Mouse (Mus musculus): ENCODE data around the gene 1700016H13Rik. TPM values are rescaled to one million over a fixed set of nuclear protein-coding genes. Genes with fewer than 3 reads are reported as not detected.

The 1700016H13Rik gene
- total and polyA plus RNA-seq, 3 experiments, result 0.23 to 0.40 TPM; not detected in 1

DNA sequence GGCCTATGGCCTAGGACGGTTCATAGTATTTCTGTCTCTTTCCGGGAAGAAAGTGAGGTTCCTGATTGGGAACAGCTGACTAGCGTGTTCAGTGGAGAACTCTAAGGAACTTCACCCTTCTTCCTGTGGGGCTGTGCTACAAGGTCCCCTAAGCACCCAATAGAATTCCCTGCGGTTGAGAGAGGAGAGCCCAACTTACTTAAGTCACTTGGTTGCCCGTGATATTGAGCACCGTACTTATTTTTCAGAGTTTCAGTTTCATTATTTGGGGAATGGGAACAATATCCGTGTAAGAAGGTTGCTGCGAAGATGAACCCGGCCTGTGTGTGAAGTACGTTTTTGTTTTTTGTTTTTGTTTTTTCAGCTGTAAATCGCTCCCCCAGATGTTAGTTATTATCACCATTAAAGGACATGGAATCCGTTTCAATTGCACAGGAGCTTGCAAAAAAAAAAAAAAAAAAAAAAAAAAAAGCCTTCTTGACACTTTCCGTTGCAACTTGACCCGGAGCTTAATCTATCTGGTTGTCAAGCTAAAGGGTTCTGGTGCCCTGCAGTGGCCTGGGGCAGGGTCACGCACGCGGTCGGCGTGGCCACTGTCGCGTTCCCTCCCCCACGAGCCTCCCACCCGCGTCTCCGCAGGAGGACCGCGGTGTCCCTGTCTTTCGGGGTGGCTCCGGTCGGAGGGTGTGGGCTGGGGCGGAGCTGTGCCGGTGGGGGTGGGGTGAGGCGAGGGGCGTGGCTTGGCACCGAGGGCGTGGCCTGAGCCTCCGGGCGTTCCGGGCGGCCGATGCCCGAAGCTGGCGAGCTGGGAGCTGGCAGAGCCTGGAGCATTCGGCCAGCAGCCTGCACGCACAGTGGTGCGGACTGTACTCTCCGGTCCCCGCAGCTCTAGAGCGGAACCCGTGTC is 36.1 kb upstream of the 1700016H13Rik start, which contains the start of gene Aff1 (continued):
- TF ChIP-seq ZKSCAN1 (IDR thresholded peaks at IDR 0.05; ENCODE audit: low read depth, low read length), result peak; percentile 45; the same call in 1 of the 2 replicates
- no peak for TF ChIP-seq POLR2AphosphoS2 (IDR thresholded peaks at IDR 0.05; ENCODE audit: low read length)
- TF ChIP-seq CHD2 (IDR thresholded peaks at IDR 0.05; ENCODE audit: low read length), result no peak
- TF ChIP-seq EP300 (IDR thresholded peaks at IDR 0.05; ENCODE audit: low read depth in 1 of 2, low read length in 2 of 2), result 0 out of 4 replicates have a peak, but pooled peaks have one; percentile 3 to 17
- no peak for TF ChIP-seq TAL1 (IDR thresholded peaks at IDR 0.05; ENCODE audit: low read length)
- TF ChIP-seq JUND (IDR thresholded peaks at IDR 0.05; ENCODE audit: low read depth, low read length), result no peak
- peak; percentile 75 for TF ChIP-seq MYB (IDR thresholded peaks at IDR 0.05; ENCODE audit: low read depth, low read length)
- no peak for TF ChIP-seq MEF2A (IDR thresholded peaks at IDR 0.05; ENCODE audit: extremely low read depth, insufficient replicate concordance, low read depth, low read length, poor library complexity, severe bottlenecking)
- TF ChIP-seq ETS1 (IDR thresholded peaks at IDR 0.05; ENCODE audit: low read depth, low read length), result peak; percentile 46
- no peak for TF ChIP-seq CTCF (IDR thresholded peaks at IDR 0.05 in 2 of 3, conservative IDR thresholded peaks at IDR 0.05 in 1 of 3; ENCODE audit: control insufficient read depth in 1 of 3, insufficient read depth in 1 of 3, low read depth in 2 of 3, low read length in 3 of 3, poor library complexity in 1 of 3, severe bottlenecking in 1 of 3)
- TF ChIP-seq SMC3 (IDR thresholded peaks at IDR 0.05; ENCODE audit: low read depth, low read length), result no peak
- TF ChIP-seq UBTF (IDR thresholded peaks at IDR 0.05; ENCODE audit: borderline replicate concordance, insufficient read depth, low read depth, low read length), result no peak
- TF ChIP-seq USF2 (IDR thresholded peaks at IDR 0.05; ENCODE audit: borderline replicate concordance in 1 of 2, insufficient read depth in 1 of 2, low read depth in 1 of 2, low read length in 2 of 2), result no peak
- peak; percentile 33; the same call in 1 of the 2 replicates for TF ChIP-seq TBP (IDR thresholded peaks at IDR 0.05; ENCODE audit: low read depth, low read length)
- peak; percentile 26; the same call in 1 of the 2 replicates for TF ChIP-seq ELF1 (IDR thresholded peaks at IDR 0.05; ENCODE audit: low read depth, low read length)
- no peak for TF ChIP-seq KAT2A (conservative IDR thresholded peaks at IDR 0.05; ENCODE audit: low read depth, low read length)

DNA sequence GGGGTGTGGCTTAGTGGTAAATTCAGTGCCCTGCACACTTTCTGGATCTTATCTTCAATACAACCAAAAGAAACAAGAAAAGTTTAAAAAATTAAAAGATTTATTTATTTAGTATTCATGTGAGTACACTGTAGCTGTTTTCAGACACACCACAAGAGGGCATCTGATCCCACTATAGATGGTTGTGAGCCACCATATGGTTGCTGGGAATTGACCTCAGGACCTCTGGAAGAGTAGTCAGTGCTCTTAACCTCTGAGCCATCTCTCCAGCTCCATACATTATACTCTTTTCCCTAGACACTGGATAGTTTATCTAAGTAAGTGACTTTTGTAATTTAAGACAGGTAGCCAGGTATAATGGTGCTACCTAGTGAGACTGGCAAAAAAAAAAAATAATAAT is 35.4 kb upstream of the 1700016H13Rik start:
- TF ChIP-seq GATA1 (IDR thresholded peaks at IDR 0.05; ENCODE audit: low read depth, low read length), result no peak
- no peak for TF ChIP-seq UBTF (IDR thresholded peaks at IDR 0.05; ENCODE audit: borderline replicate concordance, insufficient read depth, low read depth, low read length)
- peak; percentile 31 for TF ChIP-seq ZC3H11A (IDR thresholded peaks at IDR 0.05; ENCODE audit: low read depth, low read length)
- TF ChIP-seq POLR2AphosphoS2 (IDR thresholded peaks at IDR 0.05; ENCODE audit: low read length), result no peak
- peak; percentile 57 for TF ChIP-seq SMC3 (IDR thresholded peaks at IDR 0.05; ENCODE audit: low read depth, low read length)
- peak; percentile 47 for TF ChIP-seq RAD21 (IDR thresholded peaks at IDR 0.05; ENCODE audit: low read depth, low read length)
- TF ChIP-seq MYC (IDR thresholded peaks at IDR 0.05; ENCODE audit: low read depth, low read length), result no peak
- peak in 2 of 3 experiments; percentile 22 to 45; a peak in 3 of 6 replicates for TF ChIP-seq CTCF (IDR thresholded peaks at IDR 0.05 in 2 of 3, conservative IDR thresholded peaks at IDR 0.05 in 1 of 3; ENCODE audit: control insufficient read depth in 1 of 3, insufficient read depth in 1 of 3, low read depth in 2 of 3, low read length in 3 of 3, poor library complexity in 1 of 3, severe bottlenecking in 1 of 3)
- TF ChIP-seq HCFC1 (IDR thresholded peaks at IDR 0.05; ENCODE audit: low read depth, low read length), result no peak
- H3K27me3 ChIP-seq (ENCODE audit: control insufficient read depth in 1 of 2, insufficient read depth in 2 of 2, low read length in 2 of 2), result peaks cover 0 to 5% of the 10 kb centered on the region in 2 experiments; a peak in 2 of 4 replicates
- no peak overlapping the region for H3K27ac ChIP-seq (ENCODE audit: control insufficient read depth, low read depth, low read length)
- no peaks in the 10 kb centered on the region for H3K9me3 ChIP-seq (replicated peaks; ENCODE audit: insufficient read depth, low read length)
- H3K4me1 ChIP-seq (ENCODE audit: control insufficient read depth in 1 of 2, insufficient read depth in 2 of 2, low read length in 2 of 2), result 0 out of 4 replicates have a peak, but pooled peaks cover 0 to 4% of the 10 kb centered on the region in 2 experiments
- peak overlapping the region in 1 of 2 experiments; percentile 72; a peak in 2 of 4 replicates for H3K4me3 ChIP-seq (ENCODE audit: control insufficient read depth in 1 of 2, insufficient read depth in 1 of 2, low read depth in 2 of 2, low read length in 2 of 2)
- H3K36me3 ChIP-seq (ENCODE audit: control insufficient read depth in 1 of 2, insufficient read depth in 2 of 2, low read length in 2 of 2), result no peaks in the 10 kb centered on the region; a peak in 1 of 4 replicates
- no peaks in the 10 kb centered on the region for H3K79me2 ChIP-seq (ENCODE audit: control insufficient read depth, insufficient read depth, low read length, poor library complexity)
- H3K9ac ChIP-seq (ENCODE audit: control insufficient read depth, low read depth, low read length, poor library complexity, severe bottlenecking), result no peak overlapping the region
- DNase-seq (ENCODE audit: low read depth, low spot score), result no peak
